Mouse (Mus musculus): ENCODE measurements around the gene Med21.

Gene Med21

DNA sequence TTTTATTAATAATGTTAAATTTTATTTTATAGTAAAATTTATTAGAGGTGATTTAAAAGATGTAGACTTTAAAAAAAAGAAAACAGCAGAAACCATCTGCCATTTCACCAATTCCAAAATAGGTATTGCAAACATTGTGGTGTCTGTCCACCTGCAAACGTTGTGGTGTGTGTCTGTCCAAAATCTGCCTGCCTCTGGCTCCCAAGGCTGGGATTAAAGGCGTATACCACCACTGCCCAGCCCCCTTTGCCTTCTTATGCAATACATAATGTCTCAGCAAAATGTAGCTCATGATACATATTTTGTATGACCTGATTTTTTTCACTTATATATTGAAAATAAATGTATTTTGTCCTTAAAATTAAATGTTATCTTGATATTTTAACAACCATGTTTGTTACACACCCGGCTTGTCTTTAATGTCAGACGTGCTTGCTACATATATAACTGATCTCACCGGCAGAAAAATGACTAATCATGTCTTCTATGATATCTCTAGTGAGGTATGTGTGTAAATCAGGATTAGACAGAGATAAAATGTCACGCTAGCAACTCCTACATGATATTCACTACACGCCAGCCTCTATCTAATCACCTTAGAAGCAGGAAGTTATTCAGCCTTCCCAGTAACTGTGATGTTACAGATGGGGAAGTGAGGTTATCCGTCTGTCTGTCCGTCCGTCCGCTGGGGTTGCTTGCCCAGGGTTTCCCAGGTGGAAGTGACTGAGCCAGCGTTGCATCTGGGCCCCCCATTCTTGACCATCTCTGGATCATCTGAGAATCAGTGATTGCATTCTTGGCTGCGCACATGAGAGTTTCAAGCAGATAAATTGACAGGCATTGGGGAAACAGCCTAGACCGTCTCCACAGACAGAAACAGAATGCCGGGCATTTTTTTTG is 28.9 kb downstream of the Med21 start:
- in situ Hi-C loops (cut with MboI; ENCODE audit: low pct_unique_long_range_greater_than_20kb in 1 of 2, low sequenced_read_pairs in 2 of 2, unreplicated experiment in 1 of 2): no loop called here

DNA sequence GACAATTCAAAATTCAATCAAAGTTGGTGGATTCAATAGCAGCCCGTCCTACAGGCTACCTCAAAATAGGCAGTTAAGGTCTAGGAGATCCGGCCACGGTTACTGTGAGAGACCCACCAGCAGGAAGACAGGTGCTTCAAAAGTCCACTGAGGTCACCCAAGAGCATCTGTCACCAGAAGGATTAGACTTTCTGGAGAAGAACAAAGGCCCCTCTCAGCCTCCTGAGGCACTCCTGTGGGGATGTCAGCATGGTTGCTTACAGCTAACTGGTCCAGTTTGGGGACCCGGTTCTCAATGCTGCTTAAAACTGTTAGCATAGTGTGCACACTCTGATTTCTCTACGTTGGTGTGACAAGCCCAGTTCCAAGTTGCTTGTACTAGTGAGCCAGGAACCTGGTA is 29.8 kb downstream of the Med21 start:
- in situ Hi-C loops (cut with MboI; ENCODE audit: low pct_unique_long_range_greater_than_20kb in 1 of 2, low sequenced_read_pairs in 2 of 2, unreplicated experiment in 1 of 2): no loop called here

DNA sequence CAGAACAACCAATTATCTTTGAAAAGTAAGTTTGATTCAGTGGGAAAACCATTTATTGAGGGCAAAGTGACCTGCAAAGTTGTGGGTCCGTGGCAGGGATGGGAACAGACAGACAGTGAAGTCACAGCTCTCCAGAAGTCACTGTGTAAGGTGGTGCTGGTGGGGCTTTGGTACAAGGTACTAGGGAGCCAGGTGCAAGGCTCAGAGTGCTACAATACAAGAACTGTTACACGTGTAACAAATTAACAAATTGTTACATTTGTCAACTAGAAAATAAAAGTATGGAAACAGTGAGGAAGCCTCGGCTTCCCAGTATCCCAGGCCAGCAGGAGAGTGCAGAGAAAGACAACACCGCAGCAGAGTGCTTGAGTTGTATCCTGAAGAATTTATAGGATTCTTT is 31.3 kb downstream of the Med21 start:
- in situ Hi-C loops (cut with MboI; ENCODE audit: low pct_unique_long_range_greater_than_20kb in 1 of 2, low sequenced_read_pairs in 2 of 2, unreplicated experiment in 1 of 2): no loop called here

DNA sequence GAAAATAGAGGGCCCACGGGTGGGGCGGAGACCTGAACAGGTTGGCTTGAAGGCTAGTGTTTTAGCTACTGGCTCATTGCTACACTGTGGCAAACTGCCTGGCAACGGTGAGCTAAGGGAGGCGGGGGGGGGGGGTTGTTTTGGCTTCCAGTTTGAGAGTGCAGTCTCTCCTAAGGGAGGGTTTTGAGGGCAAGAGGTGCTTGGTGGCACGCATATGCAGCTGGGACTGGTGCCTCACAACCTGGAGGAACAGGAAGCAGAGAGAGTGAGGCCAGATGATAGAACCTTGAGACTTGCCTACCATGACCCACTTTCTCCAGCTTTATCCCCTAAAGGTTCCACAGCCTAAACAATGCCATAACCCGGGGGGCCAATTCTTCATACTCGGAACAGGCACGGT is 32.1 kb downstream of the Med21 start:
- in situ Hi-C loops (cut with MboI; ENCODE audit: low pct_unique_long_range_greater_than_20kb in 1 of 2, low sequenced_read_pairs in 2 of 2, unreplicated experiment in 1 of 2): no loop called here

DNA sequence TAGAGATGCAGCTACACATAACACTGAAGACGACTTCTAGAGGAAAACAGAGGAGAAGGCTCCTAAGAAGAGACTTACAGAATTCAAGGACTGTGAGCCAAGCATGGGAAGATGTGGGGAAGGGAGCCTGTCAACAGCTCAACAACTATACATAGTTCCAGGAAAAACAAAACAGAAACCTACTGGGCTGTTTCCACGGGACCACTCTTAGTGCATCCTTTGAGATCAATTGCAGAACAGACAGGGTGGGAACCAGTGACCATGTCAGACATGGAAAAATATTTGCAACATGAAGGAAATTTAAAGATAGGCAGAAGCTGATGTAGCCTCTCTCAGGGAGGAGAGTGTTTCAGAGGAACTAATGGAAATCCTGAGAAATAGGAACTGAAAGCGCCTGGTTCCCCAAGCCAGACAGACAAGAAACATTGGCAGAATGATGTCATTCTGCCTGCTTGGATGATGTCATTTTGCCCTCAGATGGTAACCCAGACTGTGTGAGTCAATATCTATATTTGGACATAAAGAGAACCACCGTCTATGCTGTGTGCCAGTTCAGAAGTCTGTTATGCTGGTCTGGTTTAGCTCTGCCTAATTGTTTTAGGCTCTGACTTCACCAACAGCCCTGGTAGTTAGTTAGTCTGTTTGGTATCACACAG is 32.7 kb downstream of the Med21 start:
- in situ Hi-C loops (cut with MboI; ENCODE audit: low pct_unique_long_range_greater_than_20kb in 1 of 2, low sequenced_read_pairs in 2 of 2, unreplicated experiment in 1 of 2): no loop called here

DNA sequence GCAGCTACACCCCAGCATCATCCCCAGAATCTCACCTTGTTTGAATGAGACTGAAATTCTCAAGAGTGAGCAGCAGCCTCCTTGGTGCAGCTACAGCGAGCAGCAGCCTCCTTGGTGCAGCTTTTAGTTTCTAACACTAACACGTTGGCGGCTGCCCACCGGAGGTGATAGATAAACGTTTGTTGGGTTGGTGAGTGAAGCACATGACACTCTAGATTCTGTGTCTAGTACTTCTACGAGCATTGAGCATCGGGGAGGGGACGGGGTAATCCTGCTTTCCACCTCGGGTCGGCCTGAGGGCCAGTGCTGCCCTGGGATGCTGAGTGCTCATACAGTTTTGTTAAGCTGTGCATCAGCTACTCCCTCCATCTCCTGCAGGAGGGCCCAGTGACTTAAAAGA is 34.6 kb downstream of the Med21 start:
- in situ Hi-C loops (cut with MboI; ENCODE audit: low pct_unique_long_range_greater_than_20kb in 1 of 2, low sequenced_read_pairs in 2 of 2, unreplicated experiment in 1 of 2): no loop called here

DNA sequence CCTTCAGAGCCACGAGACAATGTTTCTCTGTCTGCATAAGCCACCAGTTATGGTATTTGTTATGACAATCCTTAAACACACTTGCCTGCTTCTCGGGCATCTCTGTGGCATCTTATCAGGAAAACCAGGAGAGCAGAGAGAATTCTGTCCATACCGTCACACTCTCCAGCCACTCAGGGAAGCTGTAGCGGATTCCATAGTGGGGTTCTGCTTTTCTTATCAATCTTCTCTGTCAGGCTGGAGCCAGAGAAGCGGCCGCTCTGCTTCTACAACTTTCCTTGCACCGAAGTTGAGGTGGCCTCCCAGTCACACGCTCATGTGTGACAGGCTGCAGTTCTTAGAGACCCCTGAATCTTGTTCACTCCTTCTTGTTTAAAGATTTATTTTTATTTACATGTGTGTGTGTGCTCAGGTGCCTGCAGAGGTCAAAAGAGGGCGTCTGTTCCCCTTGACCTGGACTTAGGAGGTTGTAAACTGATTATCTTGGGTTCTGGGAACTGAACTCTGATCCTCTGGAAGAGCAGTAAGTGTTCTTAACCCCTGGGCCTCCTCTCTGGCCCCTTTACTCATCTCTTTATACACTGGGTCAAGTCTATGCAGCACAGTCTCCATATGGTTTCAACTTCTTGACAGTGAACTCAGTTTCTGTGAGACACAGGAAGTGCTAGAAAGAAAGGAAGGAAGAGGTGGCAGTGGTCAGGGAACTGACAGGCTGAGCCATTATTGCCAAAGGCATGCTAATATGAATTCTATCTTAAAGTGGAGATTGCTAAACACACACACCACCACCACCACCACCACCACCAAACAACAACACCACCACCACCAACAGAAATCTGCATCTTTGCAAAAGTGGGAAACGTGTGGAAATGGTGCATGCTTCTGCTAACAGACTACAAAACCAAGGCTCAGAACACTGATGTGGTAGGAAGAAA is 36.1 kb downstream of the Med21 start:
- in situ Hi-C loops (cut with MboI; ENCODE audit: low pct_unique_long_range_greater_than_20kb in 1 of 2, low sequenced_read_pairs in 2 of 2, unreplicated experiment in 1 of 2): no loop called here

DNA sequence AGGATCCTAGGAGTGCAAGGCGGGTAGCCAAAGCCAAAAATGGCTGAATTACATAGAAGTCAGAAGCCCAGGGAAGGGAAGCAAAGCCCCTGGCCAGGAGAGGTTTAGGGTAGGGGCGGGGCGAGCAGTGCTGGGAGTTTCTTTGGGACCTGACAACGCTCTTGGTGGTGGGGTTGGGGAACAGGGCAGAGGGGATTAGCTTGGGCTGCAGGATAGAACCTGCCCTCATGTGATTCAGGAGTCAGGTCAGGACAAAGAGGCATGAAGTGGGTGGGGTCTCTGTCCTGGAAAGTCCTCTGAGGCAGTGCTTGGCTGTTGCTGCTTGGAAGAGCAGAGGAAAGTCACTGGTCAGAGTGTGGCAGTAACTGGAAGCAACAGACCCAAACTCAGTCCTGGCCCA is 41.5 kb downstream of the Med21 start:
- in situ Hi-C loops (cut with MboI; ENCODE audit: low pct_unique_long_range_greater_than_20kb in 1 of 2, low sequenced_read_pairs in 2 of 2, unreplicated experiment in 1 of 2): no loop called here

DNA sequence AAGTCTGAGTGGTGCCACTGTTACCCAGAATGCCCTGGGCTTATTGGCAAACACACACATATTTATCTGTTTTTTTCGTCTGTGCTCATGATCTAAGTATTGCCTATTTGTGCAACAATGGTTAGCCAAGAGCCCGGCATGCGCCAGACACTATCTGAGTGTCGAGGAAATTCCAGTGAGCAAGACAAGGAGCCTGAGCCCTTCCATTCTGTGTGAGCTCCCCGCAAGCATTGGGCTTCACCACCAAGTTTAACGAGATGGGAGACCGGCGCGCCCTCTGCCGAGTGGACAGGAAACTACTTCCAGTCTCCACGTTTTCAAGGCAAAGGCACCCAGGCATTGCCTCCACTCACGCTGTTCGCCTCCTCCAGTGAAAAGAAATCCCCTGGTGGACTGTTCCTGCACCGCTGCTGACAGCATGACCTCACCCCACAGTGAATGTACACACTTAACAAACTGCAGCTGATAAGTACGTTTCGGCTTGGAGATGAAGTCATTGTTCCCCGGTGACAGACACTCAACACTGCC is 43.5 kb downstream of the Med21 start:
- in situ Hi-C loops (cut with MboI; ENCODE audit: low pct_unique_long_range_greater_than_20kb in 1 of 2, low sequenced_read_pairs in 2 of 2, unreplicated experiment in 1 of 2): no loop called here

DNA sequence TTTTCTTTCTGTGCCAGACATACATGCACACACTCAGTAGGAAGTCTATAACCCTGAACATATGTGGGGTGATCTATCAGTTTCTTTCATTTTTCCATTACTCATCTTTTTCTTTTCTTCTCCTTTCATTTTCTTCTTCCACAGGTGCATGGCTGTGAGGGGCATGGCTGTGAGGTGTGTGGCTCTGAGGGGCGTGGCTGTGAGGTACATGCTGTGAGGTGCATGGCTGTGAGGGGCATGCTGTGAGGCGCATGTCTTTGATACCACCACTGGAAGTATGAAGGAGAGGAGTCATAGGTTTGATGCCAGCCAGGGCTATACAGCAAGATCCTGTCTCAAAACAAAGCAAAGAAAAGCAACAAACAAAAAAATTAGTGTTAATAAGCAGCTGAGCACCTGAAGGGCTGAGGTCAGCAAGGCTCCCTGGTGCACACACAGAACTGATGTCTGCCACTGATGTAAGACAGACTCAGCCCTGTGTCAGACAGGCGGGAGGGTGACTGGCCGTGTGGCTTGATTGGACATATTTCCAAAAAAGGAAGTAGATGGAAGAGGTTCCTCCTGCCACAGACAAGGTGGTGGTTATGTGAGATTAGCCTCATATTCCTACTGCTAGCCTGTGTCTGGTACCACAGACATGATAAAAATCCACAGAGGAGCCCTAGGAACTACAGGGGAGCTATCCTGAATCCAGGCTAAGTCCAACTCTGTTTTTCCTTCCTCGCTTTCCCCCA is 44.3 kb downstream of the Med21 start:
- in situ Hi-C loops (cut with MboI; ENCODE audit: low pct_unique_long_range_greater_than_20kb in 1 of 2, low sequenced_read_pairs in 2 of 2, unreplicated experiment in 1 of 2): no loop called here

DNA sequence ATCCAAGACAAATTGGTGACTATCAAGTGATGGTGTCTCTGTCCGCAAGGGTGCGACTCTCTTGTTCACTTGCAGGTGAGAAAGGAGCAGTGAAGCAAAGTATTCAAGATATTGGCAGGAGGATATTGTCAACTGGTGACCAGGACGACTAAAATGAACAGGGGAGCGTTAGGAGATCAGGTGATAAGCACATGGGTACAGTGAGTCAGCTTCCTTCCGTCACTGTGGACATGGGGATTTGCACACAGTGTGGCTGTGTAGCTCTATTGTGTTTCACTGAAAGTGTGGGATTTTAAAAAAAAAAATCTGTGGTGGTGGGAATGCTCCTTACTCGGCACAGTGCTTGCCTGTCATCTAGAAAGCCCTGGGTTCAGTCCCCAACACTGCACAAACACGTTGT is 45.7 kb downstream of the Med21 start:
- in situ Hi-C loops (cut with MboI; ENCODE audit: low pct_unique_long_range_greater_than_20kb in 1 of 2, low sequenced_read_pairs in 2 of 2, unreplicated experiment in 1 of 2): no loop called here

DNA sequence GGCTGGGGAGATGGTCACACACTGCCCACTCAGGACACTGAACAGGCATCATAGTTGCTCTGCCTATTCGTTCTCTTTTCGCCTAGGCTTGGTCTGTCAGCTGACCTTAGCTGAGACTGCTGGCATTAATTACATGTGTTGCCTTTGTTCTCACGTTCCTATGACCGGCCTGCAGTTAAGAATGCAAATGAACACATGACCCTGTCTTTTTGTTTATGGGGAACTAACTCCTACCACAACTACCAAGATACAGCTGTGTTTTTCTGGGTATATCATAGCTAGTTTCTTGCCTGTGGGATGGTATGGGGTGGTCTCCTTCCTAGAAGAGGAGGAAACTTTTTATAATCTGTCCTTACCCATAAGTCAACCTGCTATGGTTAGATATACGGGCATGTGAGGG is 46.5 kb downstream of the Med21 start:
- in situ Hi-C loops (cut with MboI; ENCODE audit: low pct_unique_long_range_greater_than_20kb in 1 of 2, low sequenced_read_pairs in 2 of 2, unreplicated experiment in 1 of 2): no loop called here

DNA sequence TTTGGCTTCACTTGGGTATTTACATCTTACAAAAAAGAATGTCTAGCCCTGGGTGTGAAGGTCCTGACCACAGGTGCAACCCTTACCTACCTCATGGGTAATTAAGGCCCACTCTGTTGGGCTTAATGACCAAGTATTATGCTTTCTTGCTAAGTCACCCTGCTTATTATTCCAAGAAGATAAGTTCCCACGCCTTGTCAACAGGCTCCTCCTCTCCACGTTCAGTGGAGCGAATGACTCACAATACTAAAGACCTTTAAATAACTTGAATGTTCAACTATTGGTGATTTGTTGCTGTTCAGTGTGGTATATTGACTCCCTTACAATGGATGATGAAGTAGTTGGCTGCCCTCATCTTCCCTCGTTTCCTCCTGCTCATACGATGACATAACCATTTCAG is 55.4 kb downstream of the Med21 start:
- in situ Hi-C loops (cut with MboI; ENCODE audit: low pct_unique_long_range_greater_than_20kb in 1 of 2, low sequenced_read_pairs in 2 of 2, unreplicated experiment in 1 of 2): no loop called here

DNA sequence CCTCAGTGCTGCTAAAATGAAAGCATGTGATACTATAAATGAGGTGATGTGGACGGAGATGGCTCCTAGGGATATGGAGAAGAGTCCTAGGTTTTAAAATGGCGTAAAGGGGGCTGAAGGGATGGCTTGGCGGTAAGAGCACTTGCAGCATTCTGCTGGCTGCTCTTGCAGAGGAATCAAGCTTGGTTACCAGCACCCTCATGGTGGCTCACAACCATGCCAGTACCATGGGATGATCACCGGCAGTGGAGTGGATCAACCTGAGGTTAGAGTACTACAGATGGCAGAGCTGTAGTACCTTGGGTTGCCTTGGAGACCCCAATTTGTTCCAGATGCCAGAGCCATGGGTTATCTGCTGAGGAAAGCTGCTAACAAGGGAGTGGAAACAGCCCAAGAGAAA is 56.0 kb downstream of the Med21 start:
- in situ Hi-C loops (cut with MboI; ENCODE audit: low pct_unique_long_range_greater_than_20kb in 1 of 2, low sequenced_read_pairs in 2 of 2, unreplicated experiment in 1 of 2): no loop called here

Data from mouse embryonic stem cell (cell line).